Mouse (Mus musculus): Measurements from ENCODE around the gene Nrde2.

DNA sequence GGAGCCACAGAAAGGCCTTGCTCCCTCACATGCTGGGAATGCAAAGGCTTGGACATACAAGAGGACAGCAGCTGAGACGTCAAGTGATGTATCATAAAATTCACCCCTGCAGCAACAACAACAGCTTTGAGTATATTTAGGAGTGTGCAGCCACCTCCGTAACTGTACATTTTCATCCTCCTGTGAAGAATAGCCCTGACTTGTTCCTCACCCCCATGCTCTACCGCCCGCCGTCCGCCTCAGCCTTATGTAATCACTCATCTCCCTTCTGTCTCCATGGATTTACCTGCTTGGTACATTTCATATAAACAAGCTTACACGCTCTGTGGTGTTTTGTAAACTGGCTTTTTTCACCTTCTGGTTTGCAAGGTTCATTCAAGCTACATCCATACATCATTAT lies 7.0 kb downstream of the Nrde2 start:
- no peak for TF ChIP-seq CTCF (IDR thresholded peaks at IDR 0.05; ENCODE audit: low read depth)
- no peak for TF ChIP-seq EP300 (IDR thresholded peaks at IDR 0.05; ENCODE audit: low read depth)

Measured in heart, postnatal 0 days (tissue).